Mouse (Mus musculus) spleen, postnatal 4 days (tissue): ENCODE measurements at regions not wholly inside any gene's neighbourhood (a gene's known extent, or its start where the extent isn't known, plus 50 kb on each side); places are given as distances from the start of the nearest gene placed in this dataset.

Experiments
- DNase-seq, 2 experiments: peaks; one replicate each; pipeline ENCODE4 v3.0.0; 2022; ENCODE audit warnings: low spot score in 2 of 2

- no peak for DNase-seq
Observed at GRCm38 (mm10) chr3:58310390-58310789, 104.1 kb upstream of the Tsc22d2 start.

- no peak for DNase-seq
Observed at GRCm38 (mm10) chr3:58311104-58311685, 103.3 kb upstream of the Tsc22d2 start.

DNA sequence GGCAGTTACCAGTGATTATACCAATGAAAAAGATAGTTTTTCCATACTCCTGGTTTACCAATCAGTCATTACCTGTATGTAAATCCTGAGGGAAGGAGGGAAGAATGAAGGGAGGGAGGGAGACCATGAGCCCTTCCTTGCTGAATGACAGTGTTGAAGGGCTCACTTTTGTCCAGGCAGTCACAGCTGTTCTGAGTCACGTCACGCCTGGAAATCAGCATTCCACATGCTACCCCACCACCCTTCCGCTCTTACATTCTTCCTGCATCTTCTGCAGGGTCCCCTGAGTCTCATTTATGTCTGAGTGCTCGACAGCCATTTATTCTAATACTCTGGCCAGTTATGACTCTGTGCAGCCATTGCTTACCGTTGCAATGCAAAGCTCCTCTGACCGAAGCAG is 101.9 kb upstream of the Tsc22d2 start:
- no peak for DNase-seq

- DNase-seq: no peak
Observed at GRCm38 (mm10) chr3:58315236-58315635, 99.3 kb upstream of the Tsc22d2 start.

GRCm38 (mm10) chr3:58317240-58317639 is 97.3 kb upstream of the Tsc22d2 start:
- no peak for DNase-seq

DNA sequence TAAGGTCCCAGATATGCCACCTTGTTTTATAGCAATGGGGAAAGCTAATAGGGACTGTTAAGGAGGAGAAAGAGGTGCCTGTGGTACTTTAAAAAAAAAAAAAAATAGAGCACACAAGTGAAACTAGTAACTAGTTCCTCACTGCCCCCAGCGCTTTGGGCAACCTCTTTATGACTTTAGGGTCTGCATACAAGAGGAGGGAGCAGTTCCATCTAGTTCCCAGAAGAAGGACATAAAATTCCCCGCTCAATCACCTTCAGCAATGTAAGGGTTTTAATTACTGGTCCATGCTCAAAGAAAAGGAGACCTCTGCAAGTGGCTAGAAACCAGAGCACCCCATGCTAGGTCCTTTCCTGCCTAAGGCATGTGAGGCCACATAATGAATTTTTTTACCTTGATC is 95.8 kb upstream of the Tsc22d2 start:
- DNase-seq: no peak

- no peak for DNase-seq
Observed at GRCm38 (mm10) chr3:58319463-58319862, 95.1 kb upstream of the Tsc22d2 start.

GRCm38 (mm10) chr3:58320812-58321211 is 93.7 kb upstream of the Tsc22d2 start:
- no peak for DNase-seq

GRCm38 (mm10) chr3:58322322-58322721 is 92.2 kb upstream of the Tsc22d2 start:
- no peak for DNase-seq

DNA sequence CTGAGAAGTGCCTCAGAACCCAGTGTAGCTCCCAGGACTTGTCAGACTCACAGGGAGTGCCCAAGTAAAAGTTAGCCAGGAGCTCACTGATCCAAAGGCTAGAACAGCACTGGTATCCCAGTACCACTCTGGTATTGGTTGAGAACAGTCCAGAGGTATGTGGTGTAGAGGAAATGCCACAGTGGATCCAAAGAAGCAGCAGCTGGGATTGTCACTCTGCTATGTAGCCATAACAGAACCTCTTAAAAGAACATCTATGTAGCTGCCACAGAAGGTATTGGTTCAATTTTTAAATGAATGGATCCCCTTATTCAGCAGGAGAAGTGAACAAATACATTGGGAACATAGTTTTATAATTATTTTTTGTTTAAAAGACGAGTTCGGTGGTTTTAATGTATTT is 86.8 kb upstream of the Tsc22d2 start:
- DNase-seq: no peak

DNA sequence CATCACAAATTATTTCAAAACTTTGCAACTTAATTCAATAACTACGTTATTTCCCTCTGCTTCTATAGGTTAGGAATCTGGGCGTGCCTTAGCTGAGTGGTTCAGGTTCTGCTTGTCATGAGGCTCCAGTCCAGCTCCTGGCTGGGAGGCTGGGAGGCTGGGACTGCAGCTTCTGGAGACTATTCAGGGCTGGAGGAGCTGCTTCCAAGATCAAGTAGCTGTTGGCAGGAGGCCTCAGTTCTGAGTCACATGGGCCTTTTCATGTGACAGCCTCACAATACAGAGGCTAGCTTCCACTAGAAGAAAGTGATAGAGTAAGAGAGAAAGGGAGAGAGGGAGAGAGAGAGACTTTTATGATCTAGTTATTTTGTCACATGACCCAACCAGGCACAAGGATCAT is 84.3 kb upstream of the Tsc22d2 start:
- DNase-seq: no peak

- DNase-seq: no peak
Observed at GRCm38 (mm10) chr3:58333997-58334396, 80.5 kb upstream of the Tsc22d2 start.

GRCm38 (mm10) chr3:58335277-58335676 is 79.2 kb upstream of the Tsc22d2 start:
- DNase-seq: no peak

- no peak for DNase-seq
Observed at GRCm38 (mm10) chr3:58336135-58336534, 78.4 kb upstream of the Tsc22d2 start.

GRCm38 (mm10) chr3:58336590-58336989 is 77.9 kb upstream of the Tsc22d2 start:
- no peak for DNase-seq

- DNase-seq: no peak
Observed at GRCm38 (mm10) chr3:58338976-58339375, 75.5 kb upstream of the Tsc22d2 start.

DNA sequence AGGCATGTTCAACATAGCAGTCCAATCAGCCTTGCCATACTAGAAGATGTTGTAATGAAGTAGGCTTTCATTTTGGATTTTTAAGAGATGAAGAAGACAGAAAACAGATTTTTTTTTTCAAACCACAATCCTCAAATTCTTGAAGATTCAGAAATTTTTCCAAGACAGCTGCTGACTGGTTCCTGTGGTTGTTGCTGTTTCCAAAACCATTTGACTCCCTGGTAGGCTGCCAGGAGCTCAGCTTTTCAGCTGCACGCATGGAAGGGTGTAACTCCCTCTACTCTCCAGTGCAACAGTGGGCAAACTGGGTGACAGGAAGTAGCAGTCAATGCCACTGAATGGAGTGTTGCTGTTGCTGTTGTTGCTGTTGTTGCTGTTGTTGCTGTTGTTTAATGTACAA is 72.4 kb upstream of the Tsc22d2 start:
- no peak for DNase-seq

DNA sequence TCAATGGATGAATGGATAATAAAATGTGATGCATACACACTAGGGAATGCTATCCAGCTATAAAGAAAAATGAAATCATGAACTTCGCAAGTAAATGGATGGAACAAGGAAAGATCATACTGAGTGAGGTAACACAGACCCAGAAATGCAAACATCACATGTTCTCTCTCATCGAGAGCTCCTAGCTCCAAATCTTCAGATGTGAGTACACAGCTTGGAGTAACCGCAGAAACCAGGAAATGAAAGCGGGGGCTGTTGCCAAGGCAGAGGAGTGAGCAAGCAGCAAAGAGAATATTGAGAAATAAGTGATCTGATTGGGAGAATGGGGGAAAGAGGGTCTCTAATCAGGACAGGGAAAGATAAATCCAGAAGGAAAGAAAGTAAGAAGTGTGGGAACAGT is 52.0 kb upstream of the Tsc22d2 start:
- no peak for DNase-seq

DNA sequence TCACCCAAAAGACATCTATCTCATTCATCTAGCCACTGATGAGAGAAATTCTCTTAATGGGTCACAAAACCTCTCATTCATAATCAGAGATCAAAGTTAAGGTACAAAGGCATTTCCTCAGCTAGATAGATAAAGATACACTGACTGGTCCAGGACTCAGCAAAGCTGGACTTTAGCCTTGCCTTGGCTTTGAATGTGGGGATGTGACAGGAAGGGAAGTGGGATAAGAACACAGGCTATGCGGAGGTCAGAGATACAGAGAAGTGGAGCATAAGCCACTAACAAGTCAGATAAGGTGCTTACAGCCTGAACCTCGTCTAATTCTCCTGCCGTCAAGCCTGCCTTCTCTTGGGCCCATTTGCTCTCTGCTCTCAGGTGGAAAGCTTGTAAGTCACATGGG is 50.0 kb upstream of the Tsc22d2 start:
- no peak for DNase-seq
